Mouse (Mus musculus) T-cell, adult 2 months (primary cell): ENCODE results near the gene Abca13.
"Not testable (repeated sequence)": the region's sequence is repeated elsewhere in the genome, so short reads cannot be mapped to it uniquely, and the experiment has no call there.

Source experiments
- DNase-seq: peaks from one replicate; pipeline ENCODE4 v3.0.0; 2022; ENCODE audit warnings: low spot score

Gene Abca13

GRCm38 (mm10) chr11:9291168-9291567 lies 99.4 kb downstream of the Abca13 start:
- DNase-seq = no peak

DNA sequence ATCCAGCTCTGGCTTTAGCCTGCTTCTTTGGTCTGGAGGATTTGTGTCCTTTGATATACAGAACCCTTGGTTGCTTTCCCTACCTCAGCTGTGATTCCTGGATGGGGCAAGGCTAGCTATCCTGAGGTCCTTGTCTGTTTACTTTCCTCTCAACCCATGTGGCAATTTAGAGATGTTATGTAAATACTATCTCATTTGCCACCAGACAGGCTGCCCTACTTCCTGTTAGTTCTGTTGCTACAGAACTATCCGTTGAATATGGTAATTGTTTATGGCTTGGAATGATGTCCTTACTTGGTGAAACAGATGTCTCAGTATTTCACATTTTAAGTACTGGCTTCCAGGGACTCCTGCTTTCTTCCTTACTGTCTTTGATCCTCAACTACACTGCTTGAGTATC lies 107.9 kb downstream of the Abca13 start:
- no peak for DNase-seq

DNA sequence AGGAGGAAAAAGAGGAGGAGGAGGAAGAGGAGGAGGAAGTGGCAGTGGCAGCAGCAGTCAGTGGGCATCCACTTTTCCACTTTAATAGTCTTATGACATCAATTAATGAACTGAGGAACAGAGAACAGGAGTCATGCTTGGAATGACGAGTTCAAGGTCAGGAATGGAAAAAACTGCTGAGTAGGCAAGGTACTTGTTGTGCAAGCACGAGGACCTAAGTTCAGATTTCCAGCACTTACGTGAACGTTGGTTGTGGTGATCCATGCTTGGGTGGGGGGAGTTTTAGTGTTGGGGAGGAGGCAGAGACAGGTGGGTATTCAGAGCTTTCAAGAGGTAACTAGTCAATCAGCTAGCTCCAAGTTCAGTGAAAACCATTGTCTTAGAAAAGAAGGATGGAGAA lies 113.7 kb downstream of the Abca13 start:
- DNase-seq = no peak

DNA sequence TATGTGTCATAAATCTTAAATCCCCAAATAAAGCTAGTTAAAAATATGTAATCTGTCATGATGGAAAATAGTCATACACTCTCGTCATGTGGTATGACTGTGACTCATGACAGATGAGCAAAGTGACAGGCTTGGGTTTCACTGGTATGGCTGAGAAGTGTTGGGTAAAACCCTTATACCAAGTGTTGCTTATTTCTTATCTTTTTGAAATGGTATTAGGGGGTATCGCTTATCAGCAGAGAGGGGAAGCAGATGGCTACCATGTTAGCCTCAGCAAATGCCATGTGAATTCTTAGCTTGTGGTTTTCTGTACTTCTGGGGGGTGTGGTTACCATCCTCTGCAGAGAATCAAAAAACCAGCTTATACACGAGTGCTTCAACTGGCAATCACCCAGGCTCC lies 124.8 kb downstream of the Abca13 start:
- no peak for DNase-seq

DNA sequence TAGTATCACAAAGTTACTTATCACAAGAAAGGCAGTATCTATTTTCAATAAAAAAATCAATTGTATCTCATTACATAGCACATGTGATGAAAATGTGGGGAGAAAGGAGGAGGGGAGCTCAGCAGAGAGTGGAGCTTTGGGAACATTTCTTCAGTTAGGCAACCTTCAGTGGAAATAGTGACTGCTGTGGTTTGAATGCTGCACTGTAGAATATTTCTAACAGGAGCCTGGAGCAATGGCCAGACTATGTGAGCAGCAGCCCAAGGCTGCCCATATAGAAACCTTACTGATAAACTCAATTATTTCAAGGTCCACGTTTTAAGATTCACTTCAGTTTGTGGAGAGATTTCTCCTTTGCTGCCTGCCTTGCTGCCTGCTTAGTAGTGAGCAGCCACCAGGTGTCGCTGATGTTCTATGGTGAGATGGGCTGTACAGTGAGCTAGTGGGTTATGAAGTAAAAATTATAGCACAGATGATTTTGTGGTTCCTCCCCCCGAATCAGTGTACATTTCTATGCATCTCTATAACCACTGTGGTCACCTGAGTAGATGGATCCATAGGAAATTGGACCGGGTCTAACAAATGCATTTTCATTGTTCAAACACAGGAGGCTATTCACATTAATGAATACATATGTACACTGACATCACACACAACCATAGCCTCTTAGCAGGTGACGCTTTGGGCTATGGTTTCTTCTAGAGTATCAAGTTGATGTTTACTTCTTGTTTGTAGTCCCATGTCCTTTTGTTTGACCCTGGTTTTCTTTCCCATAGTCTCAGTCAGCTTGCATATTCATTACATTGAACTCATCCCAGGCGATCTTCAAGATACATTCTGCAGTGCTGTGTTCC lies 125.6 kb downstream of the Abca13 start:
- peak; percentile 2 for DNase-seq

DNA sequence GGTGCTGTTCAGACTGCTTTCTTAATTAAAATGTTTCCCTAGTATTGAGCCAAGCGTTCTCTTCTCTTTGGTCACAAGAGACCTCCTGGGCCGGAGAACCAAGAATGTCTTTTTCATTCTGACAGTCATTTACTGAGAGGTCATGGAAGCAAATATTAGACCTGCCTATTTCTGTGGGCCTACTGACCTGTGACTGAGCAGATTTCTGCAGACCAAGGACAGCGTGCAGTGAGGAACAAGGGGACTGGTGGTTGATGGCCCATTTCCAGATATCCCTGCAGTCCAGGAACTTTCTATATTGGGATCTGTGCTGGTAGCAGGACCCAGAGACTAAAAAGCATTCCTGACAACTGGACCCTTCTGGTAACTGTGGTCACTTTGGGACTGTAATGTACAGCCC lies 146.4 kb downstream of the Abca13 start:
- no peak for DNase-seq

GRCm38 (mm10) chr11:9347724-9348123 lies 156.0 kb downstream of the Abca13 start:
- no peak for DNase-seq

DNA sequence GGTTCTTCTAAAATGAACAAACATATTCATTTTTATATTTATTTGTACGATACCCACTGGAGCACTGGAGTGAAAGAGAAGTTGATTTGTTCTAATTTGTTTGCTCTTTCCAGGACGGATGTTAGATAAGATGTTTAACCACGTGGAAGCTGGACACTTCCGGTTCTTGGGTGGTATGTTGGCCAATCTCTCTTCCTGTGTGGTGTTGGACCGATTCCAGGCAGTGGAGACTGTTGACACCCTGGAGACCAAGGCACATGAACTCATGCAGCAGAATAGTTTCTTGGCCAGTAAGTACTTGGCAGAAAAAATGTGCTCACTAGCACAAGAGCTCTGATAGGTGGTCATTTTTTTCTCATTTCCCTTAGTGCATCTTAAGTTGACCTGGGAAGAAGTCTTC lies 181.4 kb downstream of the Abca13 start:
- no peak for DNase-seq

- not testable (repeated sequence) for DNase-seq
Observed at GRCm38 (mm10) chr11:9374426-9374825, 182.7 kb downstream of the Abca13 start.

DNA sequence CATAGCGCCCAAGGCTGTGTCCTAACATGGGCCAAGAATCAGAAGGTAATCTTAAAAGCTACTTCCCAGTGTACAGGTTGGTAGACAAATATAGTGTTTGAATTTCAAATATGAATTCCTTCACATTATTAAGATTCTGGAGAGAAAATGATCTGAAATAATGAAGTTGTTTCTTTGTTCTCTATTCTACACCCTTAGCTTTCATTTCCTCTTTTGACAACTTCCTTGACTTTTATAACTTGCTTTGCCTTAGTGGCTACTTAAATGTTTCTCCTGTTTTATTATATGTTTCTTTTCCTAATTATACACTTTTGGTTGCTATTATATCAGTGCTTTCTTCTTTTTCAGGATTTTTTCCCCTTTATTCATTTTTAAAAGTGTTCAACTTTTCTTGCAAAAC lies 196.8 kb downstream of the Abca13 start:
- no peak for DNase-seq

GRCm38 (mm10) chr11:9416946-9417345 lies 225.2 kb downstream of the Abca13 start:
- DNase-seq = no peak

DNA sequence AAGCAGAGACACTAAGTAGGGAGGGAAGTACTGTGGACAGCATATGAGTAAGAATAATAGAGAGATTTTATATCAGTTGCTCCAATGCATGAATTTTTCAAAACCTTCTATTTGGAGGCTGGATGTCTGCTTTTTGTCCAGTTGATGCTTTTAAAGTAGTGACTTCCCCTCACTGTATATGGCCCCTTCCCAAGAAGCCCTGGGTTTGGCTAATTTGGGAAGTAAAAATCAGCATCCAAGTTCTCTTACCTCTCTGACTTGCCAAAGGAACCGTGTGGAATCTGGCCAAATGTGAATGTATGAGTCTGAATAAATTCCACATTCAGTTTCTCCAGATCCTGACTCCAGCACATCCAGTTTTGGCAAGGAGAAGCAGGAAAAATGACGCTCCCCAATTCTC lies 228.5 kb downstream of the Abca13 start:
- DNase-seq = no peak

- no peak for DNase-seq
Observed at GRCm38 (mm10) chr11:9427411-9427810, 235.7 kb downstream of the Abca13 start.

- DNase-seq = no peak
Observed at GRCm38 (mm10) chr11:9432807-9433206, 241.1 kb downstream of the Abca13 start.

DNA sequence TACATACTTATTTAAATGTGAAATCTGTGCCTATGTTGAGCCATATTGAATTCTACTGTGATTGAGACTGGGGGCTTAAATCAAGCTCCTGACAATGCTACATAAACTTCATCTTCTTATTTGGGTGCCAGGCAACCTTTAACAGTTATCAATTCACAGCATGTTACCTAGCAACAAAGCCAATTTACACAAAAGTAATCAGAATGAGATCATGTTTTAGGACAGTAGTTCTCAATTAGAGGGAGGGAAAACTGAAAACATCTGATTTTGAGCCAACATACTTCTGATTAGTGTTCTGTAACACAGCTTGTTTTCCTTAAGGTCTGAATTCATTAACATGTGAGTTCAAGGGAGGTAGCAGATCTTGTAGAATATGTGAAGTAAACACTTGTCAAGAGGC lies 244.9 kb downstream of the Abca13 start:
- DNase-seq = no peak

DNA sequence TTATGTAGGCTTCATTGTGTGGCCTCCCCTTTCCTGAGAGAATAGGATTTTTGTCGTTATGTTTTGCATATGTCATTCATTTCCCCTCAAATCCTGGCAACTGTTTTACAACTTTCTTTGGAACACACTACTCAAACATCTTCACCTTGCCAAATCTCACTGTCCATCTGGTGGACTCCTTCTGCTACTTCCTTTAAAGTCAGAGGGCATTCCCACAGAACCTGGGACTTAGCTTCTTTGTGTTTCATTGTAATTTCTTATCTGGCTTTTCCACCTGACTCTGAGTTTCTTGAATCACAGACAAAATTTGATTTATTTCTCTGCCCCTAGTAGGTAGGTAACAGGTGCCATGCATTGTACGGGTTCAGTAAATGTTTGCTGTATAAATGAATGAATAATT lies 248.0 kb downstream of the Abca13 start:
- no peak for DNase-seq

GRCm38 (mm10) chr11:9441192-9441591 lies 249.4 kb downstream of the Abca13 start:
- DNase-seq = no peak

GRCm38 (mm10) chr11:9472400-9472799 lies 280.7 kb downstream of the Abca13 start:
- no peak for DNase-seq

- no peak for DNase-seq
Observed at GRCm38 (mm10) chr11:9481511-9481910, 289.8 kb downstream of the Abca13 start.

DNA sequence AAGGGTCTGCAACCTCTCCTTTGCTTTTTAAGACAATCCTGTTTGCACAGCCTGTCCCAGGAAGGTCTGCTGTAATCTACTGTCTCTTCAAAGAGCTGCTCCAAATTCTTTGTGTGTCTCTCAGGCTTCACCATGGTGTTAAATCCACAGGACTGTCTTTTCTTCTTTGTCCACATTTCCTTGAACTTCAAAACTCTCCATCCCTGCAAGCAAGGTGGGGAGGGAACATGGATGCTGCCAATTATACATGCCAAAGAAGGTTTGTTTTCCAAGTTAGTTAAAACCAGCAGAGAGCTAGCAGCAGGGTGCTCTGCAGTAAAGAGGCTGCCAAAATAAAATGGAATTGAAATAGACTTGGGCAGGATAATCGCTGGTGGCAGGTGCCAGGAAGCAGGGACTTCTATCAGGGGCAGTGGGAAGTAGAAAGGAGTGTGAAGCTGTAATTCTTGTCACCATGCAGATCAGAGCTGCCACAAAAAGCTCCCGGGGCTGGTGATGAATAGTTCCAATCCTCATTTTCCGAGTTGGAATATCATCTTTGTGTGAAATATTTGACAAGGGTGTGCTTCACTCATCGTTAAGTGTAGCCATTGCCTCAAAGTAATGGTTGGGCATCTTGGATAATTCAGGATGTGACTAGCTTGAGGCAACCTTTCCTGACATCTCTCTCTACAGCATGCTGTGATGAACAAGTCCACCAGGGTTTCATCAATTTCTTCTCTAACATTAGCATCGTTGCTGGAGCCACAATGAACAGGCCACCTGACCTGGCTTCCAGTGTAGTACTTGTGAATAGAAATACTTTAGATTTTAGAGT lies 308.8 kb downstream of the Abca13 start:
- DNase-seq = no peak

DNA sequence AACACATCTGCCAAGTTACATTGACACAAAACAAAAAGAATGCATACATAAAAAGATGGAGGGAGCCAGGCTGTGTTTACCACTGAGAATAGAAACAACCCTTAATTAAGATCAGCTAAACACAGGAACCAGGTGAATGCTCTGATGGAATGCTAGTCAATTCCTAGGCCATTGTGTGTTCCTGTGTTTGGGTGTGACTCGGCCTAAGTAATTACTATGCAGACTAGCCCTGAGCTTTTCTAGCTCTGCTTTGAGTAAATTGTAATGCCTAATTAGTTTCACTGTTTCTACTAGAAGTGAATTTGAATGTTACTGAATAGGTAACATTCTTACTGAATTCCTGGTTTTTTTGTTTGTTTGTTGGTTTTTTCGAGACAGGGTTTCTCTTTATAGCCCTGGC lies 323.2 kb downstream of the Abca13 start:
- DNase-seq = not testable (repeated sequence)

- DNase-seq = no peak
Observed at GRCm38 (mm10) chr11:9528556-9528955, 336.8 kb downstream of the Abca13 start.

GRCm38 (mm10) chr11:9531715-9532114 lies 340.0 kb downstream of the Abca13 start:
- DNase-seq = no peak
